Mouse (Mus musculus): ENCODE measurements around the gene Pacsin1. TPM values are rescaled to one million over a fixed set of nuclear protein-coding genes. Genes with fewer than 3 reads are reported as not detected.

Pacsin1 gene
- total and polyA plus RNA-seq, 2 experiments from 2014 or later, result 50.3 to 85.2 TPM

- H3K9me3 ChIP-seq (ENCODE audit: low read length), result no peaks in the 10 kb centered on the region; the same call in 1 of the 2 replicates
- no peaks in the 10 kb centered on the region for H3K36me3 ChIP-seq (ENCODE audit: insufficient read depth, low read length)
- H3K4me2 ChIP-seq (ENCODE audit: low read depth, low read length, poor library complexity, severe bottlenecking), result no peak overlapping the region
- ATAC-seq (ENCODE audit: low FRiP score), result peak; percentile 45
- H3K27ac ChIP-seq (ENCODE audit: low read depth, low read length), result no peak overlapping the region
- no peak for TF ChIP-seq CTCF (IDR thresholded peaks at IDR 0.05)
- H3K27me3 ChIP-seq (ENCODE audit: insufficient read depth, low read length), result no peaks in the 10 kb centered on the region
- H3K4me3 ChIP-seq (ENCODE audit: low read depth, low read length), result no peak overlapping the region
- DNase-seq (ENCODE audit: low spot score), result no peak
- 0 out of 2 replicates have a peak overlapping the region, but pooled peaks have one; percentile 8 for H3K9ac ChIP-seq (replicated peaks; ENCODE audit: low read length, poor library complexity, severe bottlenecking)
- 14% methylated on average over 10 of the region's 10 CpGs for WGBS
- H3K4me1 ChIP-seq (ENCODE audit: insufficient read depth, low read length), result no peaks in the 10 kb centered on the region
These were observed 70.1 kb downstream of the Pacsin1 start for GRCm38 (mm10) chr17:27725412-27725811.

GRCm38 (mm10) chr17:27726527-27726926 is 71.2 kb downstream of the Pacsin1 start:
- H3K4me3 ChIP-seq (ENCODE audit: low read depth, low read length), result no peak overlapping the region
- no peak for DNase-seq (ENCODE audit: low spot score)
- H3K9me3 ChIP-seq (ENCODE audit: low read length), result no peaks in the 10 kb centered on the region; the same call in 1 of the 2 replicates
- no peaks in the 10 kb centered on the region for H3K27me3 ChIP-seq (ENCODE audit: insufficient read depth, low read length)
- WGBS, result 78% methylated on average over 7 of the region's 7 CpGs
- no peak for TF ChIP-seq CTCF (IDR thresholded peaks at IDR 0.05)
- no peak for ATAC-seq (ENCODE audit: low FRiP score)
- no peak overlapping the region for H3K4me2 ChIP-seq (ENCODE audit: low read depth, low read length, poor library complexity, severe bottlenecking)
- no peaks in the 10 kb centered on the region for H3K4me1 ChIP-seq (ENCODE audit: insufficient read depth, low read length)
- H3K36me3 ChIP-seq (ENCODE audit: insufficient read depth, low read length), result no peaks in the 10 kb centered on the region
- H3K27ac ChIP-seq (ENCODE audit: low read depth, low read length), result no peak overlapping the region
- H3K9ac ChIP-seq (replicated peaks; ENCODE audit: low read length, poor library complexity, severe bottlenecking), result no peak overlapping the region

GRCm38 (mm10) chr17:27728770-27729169 is 73.5 kb downstream of the Pacsin1 start, which contains the start of gene Spdef:
Gene Spdef (minus strand): TSS chr17:27728955.
- no peak for TF ChIP-seq CTCF (IDR thresholded peaks at IDR 0.05)
- H3K27ac ChIP-seq (ENCODE audit: low read depth, low read length), result no peak within 1 kb of the TSS
- no peaks in the 10 kb centered on the region for H3K27me3 ChIP-seq (ENCODE audit: insufficient read depth, low read length)
- DNase-seq (ENCODE audit: low spot score) (no peak), ATAC-seq (ENCODE audit: low FRiP score) (no peak)
- no peaks in the 10 kb centered on the region for H3K36me3 ChIP-seq (ENCODE audit: insufficient read depth, low read length)
- H3K9ac ChIP-seq (replicated peaks; ENCODE audit: low read length, poor library complexity, severe bottlenecking), result no peak within 1 kb of the TSS
- H3K9me3 ChIP-seq (ENCODE audit: low read length), result no peaks in the 10 kb centered on the region; the same call in 1 of the 2 replicates
- H3K4me3 ChIP-seq (ENCODE audit: low read depth, low read length), result no peak within 1 kb of the TSS
- no peaks in the 10 kb centered on the region for H3K4me1 ChIP-seq (ENCODE audit: insufficient read depth, low read length)
- H3K4me2 ChIP-seq (ENCODE audit: low read depth, low read length, poor library complexity, severe bottlenecking), result no peak within 1 kb of the TSS
- 71% methylated on average over 10 of the region's 10 CpGs for WGBS

- Histone ChIP-seq H3K9me3 (ENCODE audit: low read length) (no peaks in the 10 kb centered on the region; the same call in 1 of the 2 replicates), H3K4me2 (ENCODE audit: low read depth, low read length, poor library complexity, severe bottlenecking) (no peak overlapping the region), H3K9ac (replicated peaks; ENCODE audit: low read length, poor library complexity, severe bottlenecking) (no peak overlapping the region), H3K4me1 (ENCODE audit: insufficient read depth, low read length) (no peaks in the 10 kb centered on the region), H3K4me3 (ENCODE audit: low read depth, low read length) (no peak overlapping the region), H3K36me3 (ENCODE audit: insufficient read depth, low read length) (no peaks in the 10 kb centered on the region), H3K27me3 (ENCODE audit: insufficient read depth, low read length) (no peaks in the 10 kb centered on the region), H3K27ac (ENCODE audit: low read depth, low read length) (no peak overlapping the region)
- 75% methylated on average over 5 of the region's 5 CpGs for WGBS
- ATAC-seq (ENCODE audit: low FRiP score) (no peak), DNase-seq (ENCODE audit: low spot score) (no peak)
- no peak for TF ChIP-seq CTCF (IDR thresholded peaks at IDR 0.05)
These were observed 76.8 kb downstream of the Pacsin1 start for GRCm38 (mm10) chr17:27732152-27732551.

GRCm38 (mm10) chr17:27732694-27733093 is 77.4 kb downstream of the Pacsin1 start:
- Histone ChIP-seq H3K36me3 (ENCODE audit: insufficient read depth, low read length) (no peaks in the 10 kb centered on the region), H3K9me3 (ENCODE audit: low read length) (no peaks in the 10 kb centered on the region; the same call in 1 of the 2 replicates), H3K27me3 (ENCODE audit: insufficient read depth, low read length) (no peaks in the 10 kb centered on the region), H3K27ac (ENCODE audit: low read depth, low read length) (no peak overlapping the region), H3K4me2 (ENCODE audit: low read depth, low read length, poor library complexity, severe bottlenecking) (no peak overlapping the region), H3K4me1 (ENCODE audit: insufficient read depth, low read length) (no peaks in the 10 kb centered on the region), H3K4me3 (ENCODE audit: low read depth, low read length) (no peak overlapping the region), H3K9ac (replicated peaks; ENCODE audit: low read length, poor library complexity, severe bottlenecking) (no peak overlapping the region)
- DNase-seq (ENCODE audit: low spot score), result no peak
- 84% methylated on average over 3 of the region's 3 CpGs for WGBS
- TF ChIP-seq CTCF (IDR thresholded peaks at IDR 0.05), result no peak
- no peak for ATAC-seq (ENCODE audit: low FRiP score)

GRCm38 (mm10) chr17:27734344-27735073 is 79.2 kb downstream of the Pacsin1 start:
- DNase-seq (ENCODE audit: low spot score) (no peak), ATAC-seq (ENCODE audit: low FRiP score) (no peak)
- Histone ChIP-seq H3K4me2 (ENCODE audit: low read depth, low read length, poor library complexity, severe bottlenecking) (no peak overlapping the region), H3K27me3 (ENCODE audit: insufficient read depth, low read length) (no peaks in the 10 kb centered on the region), H3K9me3 (ENCODE audit: low read length) (no peaks in the 10 kb centered on the region; the same call in 1 of the 2 replicates), H3K27ac (ENCODE audit: low read depth, low read length) (no peak overlapping the region), H3K9ac (replicated peaks; ENCODE audit: low read length, poor library complexity, severe bottlenecking) (no peak overlapping the region), H3K4me1 (ENCODE audit: insufficient read depth, low read length) (no peaks in the 10 kb centered on the region), H3K4me3 (ENCODE audit: low read depth, low read length) (no peak overlapping the region), H3K36me3 (ENCODE audit: insufficient read depth, low read length) (no peaks in the 10 kb centered on the region)
- no peak for TF ChIP-seq CTCF (IDR thresholded peaks at IDR 0.05)
- 21% methylated on average over 12 of the region's 13 CpGs for WGBS
